In the genomic region with DNA sequence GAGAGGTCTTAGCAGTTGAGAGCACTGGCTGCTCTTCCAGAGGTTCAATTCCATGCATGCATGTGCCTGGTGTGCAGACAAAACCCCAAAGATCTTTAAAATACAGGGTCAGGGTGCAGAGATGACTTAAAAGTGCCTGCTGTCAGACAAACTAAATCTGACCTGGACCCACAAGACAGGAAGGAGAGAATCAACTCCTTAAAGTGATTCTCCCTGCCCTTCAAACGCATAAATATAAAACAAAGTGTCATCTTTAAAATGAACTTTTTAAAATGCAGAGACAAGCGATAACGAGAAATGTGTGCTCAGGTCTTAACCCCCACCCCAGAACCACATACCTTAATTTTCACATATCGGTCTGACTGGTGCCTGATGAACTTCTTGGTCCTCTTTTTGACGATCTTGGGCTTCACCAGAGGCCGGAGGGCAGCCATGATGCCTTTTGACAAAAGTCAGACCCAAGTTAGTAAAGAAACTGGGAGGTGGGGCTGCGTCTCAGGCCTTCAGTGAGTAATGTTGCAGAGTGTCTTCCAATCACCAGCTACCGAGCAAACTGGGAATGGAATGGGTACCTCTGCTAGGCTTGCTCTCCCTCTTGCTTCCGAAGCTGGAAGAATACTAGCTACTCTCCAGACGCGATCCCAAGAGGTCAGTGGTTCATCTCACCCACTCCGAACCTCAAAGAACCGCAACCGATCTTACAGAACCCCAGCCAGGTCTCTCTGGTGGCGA, we compare ENCODE assay signal across 8 mouse cellular contexts. TPM values are rescaled to one million over a fixed set of nuclear protein-coding genes. Genes with fewer than 3 reads are reported as not detected.
A peak's percentile ranks its signal among the peaks of the same experiment; 100 is the strongest.
DNase-seq lines count a peak whose midpoint lies in the region; ATAC-seq and TF ChIP-seq lines count a peak whose summit lies in the region.

No protein-coding gene starts in this region.

- no peak overlapping the region for H3K27ac ChIP-seq in cerebellum, adult 2 months (ENCODE audit: insufficient read depth, low read length)
- peak overlapping the region; percentile 98 for H3K27ac ChIP-seq in limb, embryonic 14.5 days (replicated peaks; ENCODE audit: low read depth, low read length)
- H3K27ac ChIP-seq in stomach, embryonic 14.5 days (ENCODE audit: low read length) = peak overlapping the region; percentile 94

- no peak for TF ChIP-seq POLR2A in cerebellum, adult 2 months (IDR thresholded peaks at IDR 0.05; ENCODE audit: borderline replicate concordance, insufficient read depth, low read length)
- no peak for TF ChIP-seq POLR2A in limb, embryonic 14.5 days (IDR thresholded peaks at IDR 0.05; ENCODE audit: borderline replicate concordance, extremely low read depth, insufficient read depth, insufficient read length)

- H3K4me3 ChIP-seq in cerebellum, adult 2 months (replicated peaks; ENCODE audit: insufficient read depth, low read depth, low read length) = peak overlapping the region; percentile 71
- H3K4me3 ChIP-seq in limb, embryonic 14.5 days (replicated peaks; ENCODE audit: low read length) = peak overlapping the region; percentile 100
- peak overlapping the region; percentile 100 for H3K4me3 ChIP-seq in stomach, embryonic 14.5 days (ENCODE audit: low read depth, low read length)

- peaks cover 12% of the 10 kb centered on the region for H3K4me1 ChIP-seq in cerebellum, adult 2 months (ENCODE audit: control insufficient read depth, insufficient read depth, low read length)
- peaks cover 12% of the 10 kb centered on the region for H3K4me1 ChIP-seq in limb, embryonic 14.5 days (ENCODE audit: control insufficient read depth, insufficient read depth, low read length)
- peaks cover 15% of the 10 kb centered on the region for H3K4me1 ChIP-seq in stomach, embryonic 14.5 days (ENCODE audit: control insufficient read depth, insufficient read depth, low read length)

- H3K4me2 ChIP-seq in limb, embryonic 14.5 days (replicated peaks; ENCODE audit: low read depth, low read length, severe bottlenecking) = peak overlapping the region; percentile 88
- peak overlapping the region; percentile 93 for H3K4me2 ChIP-seq in stomach, embryonic 14.5 days (replicated peaks; ENCODE audit: low read depth, low read length)

- 1% methylated on average over 15 of the region's 15 CpGs for WGBS in cerebellum, adult 2 months
- 3% methylated on average over 15 of the region's 15 CpGs for WGBS in limb, embryonic 14.5 days
- WGBS in stomach, embryonic 14.5 days = 2% methylated on average over 15 of the region's 15 CpGs

- peak overlapping the region; percentile 99 for H3K9ac ChIP-seq in limb, embryonic 14.5 days (ENCODE audit: low read depth, low read length, severe bottlenecking)
- peak overlapping the region; percentile 99 for H3K9ac ChIP-seq in stomach, embryonic 14.5 days (replicated peaks; ENCODE audit: low read depth, low read length)

- H3K27me3 ChIP-seq in cerebellum, adult 2 months (ENCODE audit: control insufficient read depth, insufficient read depth, low read length) = no peaks in the 10 kb centered on the region
- no peaks in the 10 kb centered on the region for H3K27me3 ChIP-seq in limb, embryonic 14.5 days (ENCODE audit: control insufficient read depth, insufficient read depth, low read length)
- no peaks in the 10 kb centered on the region for H3K27me3 ChIP-seq in stomach, embryonic 14.5 days (ENCODE audit: control insufficient read depth, insufficient read depth, low read length)

- ATAC-seq in limb, embryonic 14.5 days (ENCODE audit: low FRiP score, low read depth) = no peak
- no peak for ATAC-seq in stomach, embryonic 14.5 days (ENCODE audit: insufficient number of reproducible peaks, insufficient read depth, low FRiP score, low read depth)

- no peaks in the 10 kb centered on the region for H3K9me3 ChIP-seq in limb, embryonic 14.5 days (ENCODE audit: control insufficient read depth, low read length)
- no peaks in the 10 kb centered on the region for H3K9me3 ChIP-seq in stomach, embryonic 14.5 days (ENCODE audit: control insufficient read depth, low read depth, low read length)

- TF ChIP-seq CTCF in cerebellum, adult 2 months (IDR thresholded peaks at IDR 0.05; ENCODE audit: borderline replicate concordance, insufficient read depth, low read depth, low read length) = no peak

- peaks cover 50% of the 10 kb centered on the region for H3K36me3 ChIP-seq in limb, embryonic 14.5 days (ENCODE audit: control insufficient read depth, insufficient read depth, low read length)
- peaks cover 42% of the 10 kb centered on the region for H3K36me3 ChIP-seq in stomach, embryonic 14.5 days (ENCODE audit: control insufficient read depth, insufficient read depth, low read length)

- DNase-seq in cerebellum, adult 2 months = no peak
- DNase-seq in cerebellum, adult 9-10 months = no peak
- DNase-seq in thymus, postnatal 0 days (ENCODE audit: low spot score) = peak; percentile 14
- no peak for DNase-seq in thymus, postnatal 25 days
- no peak for DNase-seq in limb, embryonic 14.5 days (ENCODE audit: low spot score)
- DNase-seq in testis, postnatal 14 days (ENCODE audit: low spot score) = no peak
- no peak for DNase-seq in urinary bladder, postnatal 10 days (ENCODE audit: low spot score)

RNA-seq across cellular contexts. Expression of a gene that starts 0.9 kb away (rescaled TPM):
- polyA plus RNA-seq in cerebellum, adult 2 months (2012; rRNA removed) = 680 and 720 TPM in 2 replicates
- 3,802 and 3,817 TPM in 2 replicates for polyA plus RNA-seq in thymus, postnatal 0 days (2015; fragmentation: Nextera tagmentation; extraction: Ambion mirVana)
- polyA plus RNA-seq in limb, embryonic 14.5 days (2012; rRNA removed) = 2,190 and 2,685 TPM in 2 replicates
- 2,459 and 2,604 TPM in 2 replicates for polyA plus RNA-seq in limb, embryonic 14.5 days (2014; fragmentation: Nextera tagmentation; extraction: Ambion mirVana)
- polyA plus RNA-seq in stomach, embryonic 14.5 days (2014; fragmentation: Nextera tagmentation; extraction: Ambion mirVana) = 2,694 and 2,736 TPM in 2 replicates

RNA-seq across cellular contexts. Expression of a gene that starts 30.6 kb away (rescaled TPM):
- 5.1 and 5.8 TPM in 2 replicates for polyA plus RNA-seq in cerebellum, adult 2 months (2012; rRNA removed)
- polyA plus RNA-seq in thymus, postnatal 0 days (2015; fragmentation: Nextera tagmentation; extraction: Ambion mirVana) = 0.20 and 0.33 TPM in 2 replicates
- polyA plus RNA-seq in limb, embryonic 14.5 days (2012; rRNA removed) = 0.58 and 0.70 TPM in 2 replicates
- polyA plus RNA-seq in limb, embryonic 14.5 days (2014; fragmentation: Nextera tagmentation; extraction: Ambion mirVana) = 0.19 and 0.39 TPM in 2 replicates
- polyA plus RNA-seq in stomach, embryonic 14.5 days (2014; fragmentation: Nextera tagmentation; extraction: Ambion mirVana) = 0.87 and 0.91 TPM in 2 replicates

RNA-seq across cellular contexts. Expression of a gene that starts 33.3 kb away (rescaled TPM):
- polyA plus RNA-seq in cerebellum, adult 2 months (2012; rRNA removed) = 5.1 and 6.7 TPM in 2 replicates
- 4.5 and 5.3 TPM in 2 replicates for polyA plus RNA-seq in thymus, postnatal 0 days (2015; fragmentation: Nextera tagmentation; extraction: Ambion mirVana)
- 57.7 and 78.8 TPM in 2 replicates for polyA plus RNA-seq in limb, embryonic 14.5 days (2012; rRNA removed)
- polyA plus RNA-seq in limb, embryonic 14.5 days (2014; fragmentation: Nextera tagmentation; extraction: Ambion mirVana) = 39.1 and 42.0 TPM in 2 replicates
- polyA plus RNA-seq in stomach, embryonic 14.5 days (2014; fragmentation: Nextera tagmentation; extraction: Ambion mirVana) = 27.7 and 31.0 TPM in 2 replicates

RNA-seq across cellular contexts. Expression of a gene that starts 45.4 kb away (rescaled TPM):
- polyA plus RNA-seq in cerebellum, adult 2 months (2012; rRNA removed) = 2.7 and 3.5 TPM in 2 replicates
- 1.4 and 2.2 TPM in 2 replicates for polyA plus RNA-seq in thymus, postnatal 0 days (2015; fragmentation: Nextera tagmentation; extraction: Ambion mirVana)
- 7.0 and 8.0 TPM in 2 replicates for polyA plus RNA-seq in limb, embryonic 14.5 days (2012; rRNA removed)
- polyA plus RNA-seq in limb, embryonic 14.5 days (2014; fragmentation: Nextera tagmentation; extraction: Ambion mirVana) = 10.0 and 13.1 TPM in 2 replicates
- 3.3 and 4.8 TPM in 2 replicates for polyA plus RNA-seq in stomach, embryonic 14.5 days (2014; fragmentation: Nextera tagmentation; extraction: Ambion mirVana)

RNA-seq across cellular contexts. Expression of a gene that starts 45.5 kb away (rescaled TPM):
- 9.5 and 10.9 TPM in 2 replicates for polyA plus RNA-seq in cerebellum, adult 2 months (2012; rRNA removed)
- polyA plus RNA-seq in thymus, postnatal 0 days (2015; fragmentation: Nextera tagmentation; extraction: Ambion mirVana) = 18.7 and 20.8 TPM in 2 replicates
- polyA plus RNA-seq in limb, embryonic 14.5 days (2012; rRNA removed) = 16.3 and 18.8 TPM in 2 replicates
- polyA plus RNA-seq in limb, embryonic 14.5 days (2014; fragmentation: Nextera tagmentation; extraction: Ambion mirVana) = 13.0 and 16.4 TPM in 2 replicates
- polyA plus RNA-seq in stomach, embryonic 14.5 days (2014; fragmentation: Nextera tagmentation; extraction: Ambion mirVana) = 16.4 and 20.6 TPM in 2 replicates
